Mouse (Mus musculus) spleen, postnatal 14 days (tissue): ENCODE measurements around the gene Trim46.
"Not testable (repeated sequence)": the region's sequence is repeated elsewhere in the genome, so short reads cannot be mapped to it uniquely, and the experiment has no call there.

ENCODE experiments used
- DNase-seq, 2 experiments: peaks; one replicate each; pipeline ENCODE4 v3.0.0; 2021 to 2022; ENCODE audit warnings: low spot score in 2 of 2

The Trim46 gene

DNA sequence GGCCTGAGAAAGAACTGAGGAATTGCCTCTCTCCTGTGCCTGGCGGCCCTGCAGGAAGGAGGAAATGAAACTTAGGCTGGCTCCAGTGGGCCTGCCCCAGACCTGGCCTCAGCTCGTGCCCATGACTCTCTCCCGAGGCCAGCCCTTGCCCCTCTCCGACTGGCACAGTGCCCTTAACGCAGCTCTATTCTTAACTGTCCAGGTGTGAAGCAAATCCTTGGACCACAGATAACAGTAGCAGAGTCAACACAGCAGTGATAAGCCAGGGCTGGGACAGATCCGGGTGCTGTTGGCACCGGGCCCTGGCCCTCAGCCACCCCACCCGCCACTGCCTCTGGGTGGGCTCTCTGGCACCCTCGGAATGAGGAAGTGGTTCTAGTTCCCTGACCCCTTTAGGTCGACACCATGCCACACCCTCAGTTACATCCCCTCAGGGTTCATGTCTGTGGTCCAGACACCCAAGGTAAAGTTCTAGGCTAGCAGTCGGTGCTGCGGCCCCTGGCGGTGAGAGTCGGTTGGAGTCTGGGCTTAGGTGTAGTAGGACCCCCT, 12.5 kb downstream of the Trim46 start:
- no peak for DNase-seq

DNA sequence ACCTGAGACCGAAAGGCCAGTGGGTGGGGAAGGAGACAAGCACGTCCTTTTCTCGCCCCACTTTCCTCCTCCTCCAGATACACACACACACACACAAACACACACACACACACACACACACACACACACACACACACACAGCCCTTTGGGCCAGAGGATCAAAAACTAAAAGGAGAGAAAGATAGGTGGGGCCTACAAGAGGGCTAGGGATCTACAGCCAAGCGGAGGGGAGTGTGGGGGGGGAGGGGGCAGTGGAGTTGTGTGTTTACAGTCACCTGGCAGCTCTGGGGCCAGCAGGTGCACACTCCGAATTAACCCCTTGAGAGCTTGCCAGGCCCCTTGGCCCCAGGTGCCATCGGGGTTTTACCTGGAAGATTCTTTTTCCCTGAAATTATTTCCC, 13.5 kb downstream of the Trim46 start:
- DNase-seq = no peak

DNA sequence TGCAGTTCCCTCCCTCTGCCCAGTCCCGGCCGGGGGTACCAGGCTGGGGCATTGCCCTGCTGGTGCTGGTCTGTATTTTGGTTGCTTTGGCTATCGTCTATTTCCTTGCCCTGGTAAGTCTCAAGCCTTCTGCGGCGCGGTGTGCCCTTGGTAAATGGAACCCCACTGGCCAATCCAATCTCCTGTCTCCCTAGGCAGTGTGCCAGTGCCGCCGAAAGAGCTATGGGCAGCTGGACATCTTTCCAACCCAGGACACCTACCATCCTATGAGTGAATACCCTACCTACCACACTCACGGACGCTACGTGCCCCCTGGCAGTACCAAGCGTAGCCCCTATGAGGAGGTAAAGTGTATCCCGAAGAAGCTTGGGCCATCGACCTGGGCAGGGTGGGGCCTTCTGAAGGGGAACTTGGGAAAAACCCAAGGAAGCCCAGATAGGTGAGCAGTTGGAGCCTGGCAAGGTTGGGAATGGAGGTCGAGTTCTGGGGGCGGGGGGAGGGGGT, 14.3 kb downstream of the Trim46 start:
- no peak for DNase-seq

DNA sequence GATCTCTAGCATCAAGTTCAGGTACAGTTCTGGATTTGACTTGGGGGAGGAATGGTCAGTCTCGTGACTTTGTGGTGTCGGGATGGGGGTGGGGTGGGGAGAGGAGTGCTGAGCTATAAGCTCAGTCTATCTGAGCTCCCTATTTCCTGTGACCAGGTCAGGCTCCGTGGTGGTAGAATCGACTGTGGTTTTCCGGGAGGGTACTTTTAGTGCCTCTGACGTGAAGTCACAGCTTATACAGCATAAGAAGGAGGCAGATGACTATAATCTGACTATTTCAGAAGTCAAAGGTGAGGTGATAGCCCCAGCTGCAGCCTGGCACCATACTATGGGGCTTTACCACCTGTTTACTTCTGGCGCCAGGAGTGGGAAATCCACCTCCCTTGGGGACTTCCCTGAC, 14.8 kb downstream of the Trim46 start:
- no peak for DNase-seq

DNA sequence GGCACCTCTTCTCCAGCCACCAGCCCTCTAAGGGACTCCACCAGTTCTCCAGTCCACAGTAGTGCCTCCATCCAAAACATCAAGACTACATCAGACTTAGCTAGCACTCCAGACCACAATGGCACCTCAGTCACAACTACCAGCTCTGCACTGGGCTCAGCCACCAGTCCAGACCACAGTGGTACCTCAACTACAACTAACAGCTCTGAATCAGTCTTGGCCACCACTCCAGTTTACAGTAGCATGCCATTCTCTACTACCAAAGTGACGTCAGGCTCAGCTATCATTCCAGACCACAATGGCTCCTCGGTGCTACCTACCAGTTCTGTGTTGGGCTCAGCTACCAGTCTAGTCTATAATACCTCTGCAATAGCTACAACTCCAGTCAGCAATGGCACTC, 15.5 kb downstream of the Trim46 start:
- no peak for DNase-seq

DNA sequence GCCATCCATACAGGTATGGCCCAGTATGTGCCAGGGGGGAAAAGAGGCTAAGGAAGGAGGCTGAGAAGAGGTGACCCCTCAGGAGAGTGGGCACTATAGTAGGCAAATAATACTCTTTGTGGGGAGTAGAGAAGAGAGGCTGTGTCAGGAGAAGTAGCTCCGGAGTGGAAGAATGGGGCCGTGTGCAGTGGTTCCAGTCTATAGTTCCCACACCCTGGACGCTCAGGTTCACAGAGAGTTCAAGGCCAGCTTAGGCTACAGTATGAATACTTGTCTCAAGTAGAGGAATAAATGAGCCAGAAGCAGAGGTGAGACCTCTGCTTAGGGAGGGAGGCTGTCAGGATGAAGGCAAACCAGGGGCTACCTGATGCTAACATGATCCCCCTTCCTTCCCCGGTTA, 16.8 kb downstream of the Trim46 start:
- no peak for DNase-seq

DNA sequence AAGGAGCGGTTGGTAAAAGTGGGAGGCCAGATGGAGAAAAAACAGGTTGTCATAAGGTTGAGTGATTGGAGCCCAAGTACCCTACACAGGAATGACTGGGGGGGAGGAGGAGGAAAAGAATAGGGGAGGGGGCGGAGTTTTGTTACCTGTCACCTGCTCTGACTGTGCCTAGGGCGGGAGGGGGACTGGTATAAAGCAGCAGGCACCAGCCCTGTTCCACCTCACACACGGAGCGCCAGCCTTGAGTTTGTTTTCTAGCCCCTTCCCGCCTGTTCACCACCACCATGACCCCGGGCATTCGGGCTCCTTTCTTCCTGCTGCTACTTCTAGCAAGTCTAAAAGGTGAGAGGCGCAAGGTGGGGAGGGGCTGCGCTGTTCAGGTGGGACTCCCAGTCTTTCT, 17.3 kb downstream of the Trim46 start, which contains the start of gene Muc1:
Muc1 (plus strand) TSS at position 222 of the 400 bp plus-strand sequence.
- no peak for DNase-seq

DNA sequence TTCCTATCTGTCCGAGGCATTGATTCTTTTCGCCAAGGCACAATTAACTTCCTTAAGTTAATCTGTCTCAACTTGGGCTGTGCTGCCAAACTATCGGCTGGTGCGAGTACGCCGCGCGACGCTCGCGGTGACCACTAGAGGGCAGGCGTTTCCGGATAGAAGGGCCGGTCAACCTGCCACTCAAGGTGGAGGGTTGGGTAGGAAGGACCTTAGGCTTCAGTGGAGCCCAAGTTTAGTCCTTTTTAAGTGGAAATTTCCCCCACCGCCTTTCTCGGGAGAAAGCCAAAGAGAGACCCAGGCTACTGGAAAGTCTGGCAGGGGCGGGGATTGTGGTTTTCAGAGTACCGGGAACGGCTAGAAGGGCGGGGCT, 17.9 kb downstream of the Trim46 start:
- peak; percentile 75 to 87 for DNase-seq

DNA sequence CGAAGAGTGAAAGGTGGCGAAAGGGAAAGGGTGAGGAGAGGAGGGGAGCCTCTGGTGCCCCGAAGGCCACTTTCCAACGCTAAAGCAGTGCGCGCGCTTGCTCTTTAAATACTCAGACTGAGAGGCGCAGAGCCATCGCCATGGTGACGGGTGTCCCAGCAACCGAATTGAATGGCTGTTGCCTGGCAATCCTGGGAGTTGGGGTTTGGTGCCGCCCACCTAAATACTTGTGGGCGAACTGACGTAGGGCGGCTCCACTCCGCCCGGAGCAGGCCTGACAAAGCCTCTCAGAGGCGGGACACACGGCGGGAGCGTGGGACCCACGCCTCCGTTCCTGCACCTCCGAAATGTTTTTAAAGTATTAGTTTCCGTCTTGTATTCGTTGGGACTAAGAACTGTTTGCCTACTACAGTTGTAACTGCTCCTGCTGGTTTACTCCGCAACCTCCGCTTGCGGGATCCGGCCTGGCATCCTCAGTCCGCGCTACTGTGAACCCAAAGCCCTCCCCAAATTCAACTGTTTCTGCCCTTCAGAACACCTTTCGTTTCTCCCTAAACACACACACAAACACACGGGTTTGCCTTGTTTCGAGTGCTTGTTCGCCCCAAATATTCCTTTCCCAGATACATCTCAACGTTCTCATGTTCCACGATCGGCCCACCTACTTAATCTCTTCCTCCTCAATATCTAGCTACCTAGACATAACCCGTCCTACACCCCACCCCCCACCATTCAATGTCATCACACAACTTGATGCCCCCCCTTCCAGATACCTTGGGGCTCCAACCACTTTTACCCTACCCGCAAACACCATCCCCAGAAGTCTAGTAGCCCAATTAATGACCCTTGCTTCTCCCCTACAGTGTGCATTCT, 18.6 kb downstream of the Trim46 start:
- DNase-seq = peak in 1 of 2 experiments; percentile 31

DNA sequence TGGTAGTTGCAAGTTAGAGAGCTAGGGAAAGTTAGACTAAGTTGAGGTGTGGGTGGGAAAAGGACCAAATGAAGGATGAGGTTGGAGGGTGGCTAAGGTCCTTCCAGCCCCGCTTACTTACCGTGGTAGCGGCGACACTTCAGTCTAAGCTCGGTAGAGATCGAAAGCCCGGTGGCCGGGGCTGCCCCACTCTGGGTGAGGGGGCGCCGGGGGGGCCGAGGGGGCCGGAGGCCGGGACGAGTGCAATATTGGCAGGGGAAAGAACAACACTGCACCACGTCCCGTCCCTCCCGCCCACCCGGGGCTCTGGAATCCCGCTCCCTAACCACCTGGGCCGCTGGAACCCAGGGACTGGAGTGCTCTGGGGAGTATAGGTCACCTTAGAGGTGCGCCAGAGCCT, 19.2 kb downstream of the Trim46 start, which contains the start of gene Mtx1:
Mtx1 (minus strand) TSS at position 189 of the 400 bp plus-strand sequence.
- no peak for DNase-seq

DNA sequence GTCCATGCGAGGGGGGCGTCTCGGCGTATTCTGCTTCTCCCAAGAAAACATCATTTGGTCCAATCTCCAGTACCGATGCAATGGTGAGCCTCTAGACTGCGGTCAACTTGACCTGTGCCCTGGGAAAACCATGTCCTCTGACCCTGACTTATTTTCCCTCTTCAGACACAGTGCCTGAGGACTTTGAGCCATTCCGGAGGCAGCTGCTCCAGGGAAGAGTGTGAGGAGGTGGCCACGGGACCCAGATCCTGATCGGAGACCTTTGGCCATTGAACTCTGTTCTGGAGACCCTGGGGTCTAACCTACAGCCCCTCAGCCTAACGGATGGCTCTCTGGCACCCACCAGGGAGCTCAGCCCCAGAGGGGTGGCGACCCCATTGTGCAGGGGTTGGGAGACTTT, 19.7 kb downstream of the Trim46 start:
- DNase-seq = no peak

DNA sequence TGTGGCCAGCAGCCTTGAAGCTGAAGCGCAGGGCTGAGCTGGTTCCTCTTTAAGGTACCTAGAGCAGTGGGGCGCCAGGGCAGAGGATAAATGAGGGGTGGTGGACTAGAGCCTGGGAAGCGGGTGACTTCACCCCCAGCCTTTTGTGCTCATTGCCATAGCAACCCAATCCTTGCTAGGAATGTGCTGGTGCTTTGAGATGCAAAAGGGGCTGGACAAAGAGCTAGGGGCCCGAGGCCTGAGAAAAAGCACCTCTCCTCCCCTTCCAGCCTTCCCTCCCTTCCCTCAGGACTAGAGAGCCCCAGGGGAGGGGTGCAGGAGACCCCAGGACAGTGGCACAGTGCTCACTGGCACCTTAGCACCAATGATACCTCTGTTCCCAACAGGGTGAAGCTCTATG, 20.2 kb downstream of the Trim46 start:
- no peak for DNase-seq

DNA sequence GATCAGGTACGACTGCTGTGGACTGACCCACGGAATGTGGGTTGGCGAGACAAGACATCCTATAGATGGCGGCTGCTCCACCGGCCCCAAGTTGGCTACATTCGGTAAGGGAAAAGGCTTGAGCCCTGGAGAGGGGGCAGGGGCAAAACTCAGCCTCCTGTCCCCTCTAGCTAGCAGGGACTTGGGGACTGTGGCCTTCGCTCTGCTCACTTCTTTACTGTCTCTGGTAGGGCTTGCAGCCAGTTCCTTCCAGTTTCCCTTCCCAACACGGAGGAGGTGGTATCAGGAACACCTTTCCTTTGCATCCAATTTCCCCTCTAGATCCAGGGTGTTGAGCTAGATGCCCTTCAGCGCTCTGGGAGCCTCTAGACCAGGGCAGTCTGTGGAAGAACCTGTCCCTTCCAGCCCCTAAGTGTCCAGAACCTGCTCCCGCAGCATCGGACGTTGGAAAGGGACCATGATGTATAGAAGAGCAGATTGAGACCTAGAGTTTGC, 20.7 kb downstream of the Trim46 start:
- DNase-seq = no peak

DNA sequence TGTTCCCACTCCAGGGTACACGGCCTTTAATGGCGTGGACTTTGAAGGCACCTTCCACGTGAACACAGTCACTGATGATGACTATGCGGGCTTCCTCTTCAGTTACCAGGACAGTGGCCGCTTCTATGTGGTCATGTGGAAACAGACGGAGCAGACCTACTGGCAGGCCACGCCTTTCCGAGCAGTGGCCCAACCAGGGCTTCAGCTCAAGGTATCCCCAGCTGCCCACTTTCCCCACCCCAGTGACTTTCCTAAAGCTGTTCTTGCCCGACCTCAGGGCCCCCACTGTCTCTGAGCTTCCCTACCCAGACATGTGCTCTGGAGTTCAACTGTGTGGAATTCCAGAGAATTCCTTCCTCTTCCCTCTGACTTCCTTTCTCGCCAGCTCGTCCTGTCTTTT, 21.3 kb downstream of the Trim46 start:
- no peak for DNase-seq

DNA sequence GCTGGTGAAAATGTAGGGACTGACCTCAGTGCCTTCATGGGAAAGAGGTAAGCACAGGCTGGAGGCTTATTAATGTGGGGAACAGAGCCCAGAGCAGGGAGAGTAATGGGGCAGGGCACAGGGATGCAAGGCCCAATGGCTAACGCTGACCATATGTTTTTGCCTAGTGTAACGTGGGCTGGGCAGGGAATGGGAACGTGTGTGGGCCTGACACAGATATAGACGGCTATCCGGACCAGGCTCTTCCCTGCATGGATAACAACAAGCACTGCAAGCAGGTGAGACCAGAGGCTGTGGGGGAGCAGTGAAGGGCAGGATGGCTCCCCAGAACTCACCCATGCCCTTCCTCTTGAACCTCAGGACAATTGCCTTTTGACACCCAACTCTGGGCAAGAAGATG, 24.9 kb downstream of the Trim46 start:
- no peak for DNase-seq

DNA sequence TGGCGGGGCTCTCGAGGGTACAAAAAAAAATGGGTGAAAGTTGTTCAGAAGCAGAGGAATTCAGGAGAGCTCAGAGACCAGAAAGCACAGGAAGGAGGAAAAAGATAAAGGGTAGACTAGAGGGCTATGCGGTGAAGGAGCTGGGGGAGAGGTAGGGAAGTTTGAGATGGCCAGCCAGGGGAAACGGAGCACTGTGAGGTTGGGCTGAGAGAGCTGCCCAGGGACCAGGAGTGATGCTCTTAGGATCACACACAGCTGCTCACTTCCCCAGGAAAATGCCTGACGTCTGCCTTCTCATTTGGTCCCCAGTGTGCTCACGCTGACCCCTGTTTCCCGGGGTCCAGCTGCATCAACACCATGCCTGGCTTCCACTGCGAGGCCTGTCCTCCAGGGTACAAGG, 26.6 kb downstream of the Trim46 start:
- DNase-seq = no peak

DNA sequence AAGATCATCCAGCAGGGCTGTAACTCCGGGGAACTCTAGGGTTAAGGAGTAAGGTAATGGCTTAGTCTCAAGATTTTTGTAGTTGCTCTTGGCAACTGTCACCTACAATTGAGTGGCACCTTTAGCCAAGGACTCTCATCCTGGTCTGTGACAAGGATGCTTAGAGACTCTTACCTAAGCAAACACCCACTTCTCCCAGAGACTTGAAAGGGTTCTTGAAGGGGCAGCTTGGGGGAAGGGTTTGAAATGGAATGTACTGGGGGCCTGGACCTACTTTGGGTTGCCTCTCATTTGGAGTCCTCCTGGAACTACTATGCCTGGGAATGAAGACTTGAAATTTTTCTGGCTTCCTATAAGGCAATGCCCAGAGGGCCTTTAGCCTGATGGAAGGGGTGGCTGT, 27.8 kb downstream of the Trim46 start:
- no peak for DNase-seq

DNA sequence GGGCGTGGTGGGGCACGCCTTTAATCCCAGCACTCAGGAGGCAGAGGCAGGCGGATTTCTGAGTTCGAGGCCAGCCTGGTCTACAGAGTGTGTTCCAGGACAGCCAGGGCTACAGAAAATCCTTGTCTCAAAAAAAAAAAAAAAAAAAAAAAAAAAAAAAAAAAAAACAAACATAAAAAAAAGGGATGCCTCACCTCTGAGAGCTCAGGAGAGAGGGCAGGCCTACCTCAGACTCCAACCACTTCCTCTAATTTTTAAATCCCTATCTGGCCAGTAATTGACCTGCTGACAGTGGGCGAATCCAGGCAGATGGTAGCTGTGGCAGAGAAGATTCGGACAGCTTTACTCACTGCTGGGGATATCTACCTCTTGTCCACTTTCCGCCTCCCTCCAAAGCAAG, 29.7 kb downstream of the Trim46 start:
- DNase-seq = not testable (repeated sequence)

DNA sequence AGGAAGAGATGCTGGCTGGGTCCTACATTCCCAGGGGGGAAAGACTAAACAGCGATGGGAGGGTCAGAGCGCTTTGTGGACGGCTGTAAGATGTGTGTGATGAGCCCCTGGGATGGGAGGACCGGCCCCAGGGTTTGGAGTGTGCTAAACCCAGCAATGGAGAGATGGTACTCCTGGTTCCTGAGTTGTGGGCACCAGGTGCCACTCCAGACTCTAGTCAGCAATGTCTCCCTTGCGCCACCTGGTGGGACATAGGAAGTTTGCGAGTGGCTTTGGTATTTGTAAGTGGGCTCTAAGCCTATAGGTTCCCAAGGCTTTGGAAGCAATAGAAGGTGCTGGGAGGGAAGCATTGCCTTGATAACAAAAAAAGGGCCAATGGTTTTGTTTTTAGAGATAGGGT, 30.3 kb downstream of the Trim46 start:
- DNase-seq = peak; percentile 55 to 78

DNA sequence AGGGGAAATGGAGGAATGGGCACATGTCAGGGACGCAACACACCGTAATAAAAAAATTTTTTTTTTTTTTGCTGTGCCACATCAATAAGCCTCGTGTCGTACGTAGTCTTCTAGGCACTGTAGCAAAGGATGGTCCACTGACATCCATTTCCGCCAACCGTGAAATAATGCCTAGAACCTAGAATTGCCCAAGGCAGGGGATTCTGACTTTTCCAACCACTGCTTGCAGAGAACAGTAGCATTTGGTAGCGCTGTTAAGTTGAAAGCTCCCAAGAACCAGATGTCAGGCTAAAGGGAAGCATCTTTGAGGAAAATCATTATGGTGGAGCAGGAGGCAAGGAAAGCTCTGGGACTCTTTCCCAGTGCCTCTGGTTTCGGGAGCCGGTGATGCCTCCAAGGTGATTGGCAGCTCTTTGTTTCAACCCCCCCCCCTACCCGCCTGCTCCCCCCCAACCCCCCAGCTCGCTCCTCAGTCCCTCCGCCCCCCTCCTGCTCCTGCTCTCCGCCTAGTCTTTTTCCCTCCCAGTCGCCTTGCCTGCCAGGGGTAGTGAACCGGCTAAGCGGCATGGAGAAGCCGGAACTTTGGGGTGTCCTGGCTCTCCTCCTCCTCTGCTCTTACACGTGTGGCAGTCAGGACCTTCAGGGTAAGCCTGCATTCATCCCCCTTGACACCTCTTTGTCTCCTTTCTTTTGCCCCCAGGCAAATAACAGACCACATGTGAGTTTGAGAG, 31.3 kb downstream of the Trim46 start, which contains the start of gene Thbs3:
Thbs3 (plus strand) TSS at position 500 of the 731 bp plus-strand sequence.
- DNase-seq = no peak

DNA sequence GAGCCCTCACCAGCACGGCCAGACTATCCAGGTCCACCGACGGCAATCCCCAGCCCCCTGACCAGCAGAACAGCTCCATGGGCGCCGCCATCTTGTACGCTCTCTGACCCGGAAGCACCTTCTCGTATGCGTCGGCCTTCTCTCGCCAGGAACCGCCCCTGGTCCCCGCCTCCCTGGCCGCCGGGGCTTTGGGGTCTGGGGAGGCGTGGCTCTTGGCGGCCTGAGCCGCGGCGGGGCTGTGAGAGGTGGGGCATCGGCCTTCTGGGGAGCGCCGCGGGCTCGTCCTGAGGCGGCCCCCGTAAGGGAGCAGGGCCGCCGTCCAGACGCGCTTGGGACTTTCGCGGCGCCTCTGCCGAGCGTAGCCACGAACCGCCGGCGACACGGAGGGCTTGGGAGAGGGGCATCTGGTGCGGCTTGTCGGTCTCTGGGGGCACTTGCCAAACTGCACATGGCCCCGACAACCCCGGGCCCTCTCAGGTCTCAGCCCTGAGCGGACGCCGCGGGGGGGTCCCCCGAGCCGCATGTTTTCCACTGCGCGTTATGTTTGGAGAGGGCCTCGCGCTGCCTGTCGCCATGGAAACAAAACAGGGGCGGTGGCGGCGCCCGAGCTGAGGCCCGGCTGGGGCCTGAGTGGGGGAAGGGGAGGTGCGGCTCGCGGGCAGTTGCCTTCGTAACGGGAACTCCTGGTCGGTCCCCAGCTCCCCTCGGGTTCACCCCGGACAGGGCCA, 32.1 kb downstream of the Trim46 start:
- DNase-seq = peak; percentile 70 to 79

DNA sequence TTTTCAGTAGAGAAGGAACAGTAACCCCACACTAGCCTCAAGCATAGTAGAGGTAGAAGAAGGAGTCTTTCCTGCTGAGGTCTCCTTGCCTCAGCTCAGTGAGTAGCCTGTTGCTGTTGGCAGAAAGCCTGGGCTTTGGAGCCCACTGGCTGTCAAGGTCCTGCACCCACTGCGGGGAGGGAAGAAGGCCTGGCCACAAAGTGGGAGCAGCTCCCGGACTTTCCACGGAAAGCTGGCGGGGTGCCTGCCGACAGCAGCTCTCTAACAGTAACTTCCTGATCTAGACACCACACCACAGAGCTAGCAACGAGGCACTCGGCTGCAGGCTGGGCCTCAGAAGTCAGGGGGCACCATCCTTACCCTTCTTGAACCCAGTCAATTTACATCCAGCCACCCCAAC, 35.4 kb downstream of the Trim46 start:
- no peak for DNase-seq
